Mouse (Mus musculus) midbrain, embryonic 16.5 days (tissue): Measurements from ENCODE around the gene Prdm1. TPM values are rescaled to one million over a fixed set of nuclear protein-coding genes. Genes with fewer than 3 reads are reported as not detected.

Source experiments
- ATAC-seq: fragments of 200-750 bp; cut with Nextera tagmentation; 2 replicates; pipeline ENCODE4 v1.8.0; 2017; ENCODE audit warnings: moderate TSS enrichment
- H3K27ac ChIP-seq: fragments of 300-500 bp; sonication (generic); 2 replicates; pipeline ENCODE4 v1.5.1; 2014; ENCODE audit warnings: mild to moderate bottlenecking, low read length, mixed read lengths
- H3K27me3 ChIP-seq: fragments of 300-500 bp; sonication (generic); 2 replicates; pipeline ENCODE4 v1.6.1; 2014; ENCODE audit warnings: low read depth, low read length, mixed read lengths; ENCODE audit not compliant: control insufficient read depth, insufficient read depth
- H3K36me3 ChIP-seq: fragments of 300-500 bp; sonication (generic); 2 replicates; pipeline ENCODE4 v1.6.1; 2014; ENCODE audit warnings: mild to moderate bottlenecking, low read length, moderate library complexity, mixed read lengths; ENCODE audit not compliant: control insufficient read depth, insufficient read depth
- H3K4me1 ChIP-seq: fragments of 300-500 bp; sonication (generic); 2 replicates; pipeline ENCODE4 v1.6.1; 2014; ENCODE audit warnings: mild to moderate bottlenecking, low read length, mixed read lengths; ENCODE audit not compliant: control insufficient read depth, insufficient read depth
- H3K4me2 ChIP-seq: fragments of 300-500 bp; sonication (generic); 2 replicates; pipeline ENCODE4 v1.6.1; 2014; ENCODE audit warnings: mild to moderate bottlenecking, low read length, mixed read lengths
- H3K4me3 ChIP-seq: fragments of 300-500 bp; sonication (generic); 2 replicates; pipeline ENCODE4 v1.5.1; 2014; ENCODE audit warnings: low read depth, mild to moderate bottlenecking, low read length, moderate library complexity, mixed read lengths
- H3K9ac ChIP-seq: fragments of 300-500 bp; sonication (generic); 2 replicates; pipeline ENCODE4 v1.6.1; 2014; ENCODE audit warnings: low read depth, low read length, mixed read lengths
- H3K9me3 ChIP-seq: fragments of 300-500 bp; sonication (generic); replicated peaks from 2 replicates; pipeline ENCODE4 v1.6.1; 2014; ENCODE audit warnings: mild to moderate bottlenecking, low read length, mixed read lengths; ENCODE audit not compliant: control insufficient read depth, poor library complexity, severe bottlenecking
- WGBS: fragments of 180-500 bp; shearing (Covaris S2); extraction: QIAGEN DNeasy Blood & Tissue Kit; methylation state at CpG from one replicate; pipeline ENCODE4 v1.1.7; 2014; 5-methylcytosine and 5-hydroxymethylcytosine counted together
- polyA plus RNA-seq: library from polyadenylated mRNA; unstranded; fragments of >200 nt; fragmentation: Nextera tagmentation; extraction: Ambion mirVana; gene quantifications from 2 replicates; pipeline ENCODE4 v1.2.1, GENCODE M21; 2015

Prdm1 gene
- polyA plus RNA-seq, 1 experiment from 2014 or later: 0.50 TPM

DNA sequence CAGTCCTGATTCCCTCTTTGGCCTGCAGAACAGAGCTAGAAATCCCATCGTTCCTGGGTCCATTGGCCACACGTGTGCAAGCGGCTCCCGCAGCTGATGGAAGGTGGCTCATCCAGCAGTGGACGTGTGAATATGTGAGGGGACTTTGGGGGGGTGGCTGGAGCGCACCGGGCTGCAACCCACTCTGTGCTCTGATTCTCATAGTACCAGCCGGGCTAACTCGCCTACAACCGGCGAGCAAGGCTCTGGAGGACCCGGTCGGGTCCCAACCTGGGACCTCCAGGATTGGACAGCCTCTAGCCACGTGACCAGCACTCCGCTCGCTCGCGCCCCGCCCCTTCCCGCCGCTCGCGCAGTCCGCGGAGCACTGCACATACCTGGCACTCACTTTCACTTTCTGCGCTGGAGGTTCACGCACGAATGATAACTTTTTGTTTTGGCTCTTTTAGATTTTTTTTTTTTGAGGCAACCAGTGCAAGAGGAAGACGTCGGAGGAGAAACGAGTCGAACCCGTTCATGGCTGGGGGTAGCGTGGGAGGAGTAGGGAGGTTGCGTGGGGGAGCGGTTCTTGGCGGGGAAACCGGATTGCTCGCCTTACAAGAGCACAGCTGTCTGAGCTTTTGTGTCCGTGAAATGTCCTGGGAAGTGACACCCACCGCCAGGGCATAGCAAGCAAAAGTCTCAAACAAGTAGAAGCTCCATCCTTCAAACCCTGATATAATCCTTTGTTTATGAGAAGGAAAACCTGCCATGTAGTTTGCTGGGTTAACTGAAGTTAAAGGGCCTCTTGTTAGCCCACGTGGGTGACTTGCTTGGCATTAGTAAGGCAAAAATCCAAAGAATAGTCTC lies 1.1 kb upstream of the Prdm1 start:
- WGBS: 0% methylated on average over 42 of the region's 42 CpGs
- no peaks in the 10 kb centered on the region for H3K9me3 ChIP-seq

DNA sequence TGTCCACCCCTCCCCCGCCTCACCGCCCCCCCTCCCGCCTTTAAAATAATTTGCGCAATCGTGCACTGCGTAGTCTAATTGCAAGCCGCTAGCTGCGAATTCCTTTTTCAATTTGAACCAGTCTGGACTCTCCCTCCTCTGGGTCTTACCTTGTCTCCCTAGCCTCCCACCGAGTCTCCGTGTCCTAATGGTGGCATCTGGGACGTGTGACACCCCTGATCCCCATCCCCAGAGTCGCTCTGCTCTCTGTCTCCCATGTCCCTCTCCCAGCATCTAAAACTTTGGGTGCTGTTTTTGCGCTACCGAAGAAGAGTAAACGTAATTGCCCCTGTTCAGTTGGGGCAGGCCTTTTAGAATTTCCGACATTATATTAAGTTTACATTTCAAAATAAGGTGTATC lies 650 bp downstream of the Prdm1 start:
- WGBS: 2% methylated on average over 16 of the region's 16 CpGs
- Histone ChIP-seq H3K27me3 (peaks cover 25% of the 10 kb centered on the region), H3K4me3 (no peak overlapping the region), H3K9me3 (no peaks in the 10 kb centered on the region), H3K9ac (no peak overlapping the region), H3K4me1 (peaks cover 18% of the 10 kb centered on the region), H3K36me3 (no peaks in the 10 kb centered on the region), H3K27ac (no peak overlapping the region), H3K4me2 (peak overlapping the region; percentile 46)
- ATAC-seq: no peak

More for the DNA sequence above, 1.1 kb upstream of the Prdm1 start:
- Histone ChIP-seq H3K4me3 (peak overlapping the region; percentile 50), H3K4me2 (peak overlapping the region; percentile 72), H3K9ac (no peak overlapping the region), H3K27ac (no peak overlapping the region), H3K36me3 (no peaks in the 10 kb centered on the region), H3K4me1 (peaks cover 18% of the 10 kb centered on the region), H3K27me3 (peaks cover 22% of the 10 kb centered on the region)
- ATAC-seq: peak; percentile 99

DNA sequence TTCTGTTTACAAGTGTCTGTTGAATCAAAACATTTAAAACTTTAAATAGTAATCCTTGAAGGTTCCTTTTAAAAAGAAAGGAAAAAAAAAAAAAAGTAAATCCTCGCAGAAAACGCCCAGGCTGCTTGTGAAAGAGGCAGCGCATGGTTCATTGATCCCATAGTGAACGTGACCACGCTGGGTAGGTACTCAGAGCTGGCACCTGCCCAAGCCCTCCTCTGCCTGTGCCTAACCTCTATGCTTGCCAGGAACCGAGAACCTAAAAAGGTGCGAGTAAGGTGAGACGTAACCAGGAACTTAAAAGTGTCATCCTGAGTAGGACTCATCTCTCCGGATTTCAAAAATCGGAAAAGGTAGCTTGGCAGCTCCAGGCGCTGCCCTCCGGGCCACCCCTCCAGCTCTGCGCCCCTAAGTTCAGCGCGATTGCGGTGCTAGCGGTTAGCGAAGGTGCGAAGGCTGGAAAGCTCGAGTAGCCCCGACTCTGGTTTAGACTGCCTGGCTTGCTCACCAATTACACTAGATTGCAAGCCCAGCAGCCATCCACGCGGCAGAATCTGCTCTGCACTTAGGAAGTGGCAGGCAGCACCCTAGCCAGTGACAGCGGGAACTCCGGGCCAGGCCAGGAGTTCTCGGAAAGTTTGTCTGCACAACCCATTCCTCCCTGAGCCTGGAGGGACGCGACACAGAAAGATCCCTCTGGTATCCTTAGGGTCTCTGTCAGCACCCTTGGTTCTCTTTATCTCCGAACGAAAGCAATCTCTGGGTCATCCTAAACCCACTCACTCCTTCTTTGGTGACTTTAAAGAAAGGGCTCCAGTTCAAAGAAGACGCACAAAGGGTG lies 1.3 kb downstream of the Prdm1 start:
- peak overlapping the region; percentile 13 for H3K4me3 ChIP-seq
- H3K4me2 ChIP-seq: peak overlapping the region; percentile 46
- no peak for ATAC-seq
- H3K9me3 ChIP-seq: no peaks in the 10 kb centered on the region
- H3K4me1 ChIP-seq: peaks cover 18% of the 10 kb centered on the region
- peaks cover 25% of the 10 kb centered on the region for H3K27me3 ChIP-seq
- no peak overlapping the region for H3K27ac ChIP-seq
- under 1% methylated on average over 31 of the region's 31 CpGs for whole genome bisulfite sequencing
- H3K36me3 ChIP-seq: no peaks in the 10 kb centered on the region
- no peak overlapping the region for H3K9ac ChIP-seq

GRCm38 (mm10) chr10:44520189-44520588 lies 8.1 kb downstream of the Prdm1 start:
- Histone ChIP-seq H3K4me3 (no peak overlapping the region), H3K36me3 (no peaks in the 10 kb centered on the region), H3K9ac (no peak overlapping the region), H3K27me3 (peaks cover 10% of the 10 kb centered on the region), H3K27ac (no peak overlapping the region), H3K4me1 (no peaks in the 10 kb centered on the region), H3K4me2 (no peak overlapping the region), H3K9me3 (no peaks in the 10 kb centered on the region)
- 34% methylated on average over 6 of the region's 6 CpGs for WGBS
- ATAC-seq: no peak

GRCm38 (mm10) chr10:44518631-44519030 lies 9.7 kb downstream of the Prdm1 start:
- no peaks in the 10 kb centered on the region for H3K36me3 ChIP-seq
- no peak overlapping the region for H3K4me2 ChIP-seq
- no peak overlapping the region for H3K4me3 ChIP-seq
- no peaks in the 10 kb centered on the region for H3K27me3 ChIP-seq
- 79% methylated on average over 7 of the region's 7 CpGs for WGBS
- no peak overlapping the region for H3K9ac ChIP-seq
- no peak overlapping the region for H3K27ac ChIP-seq
- no peaks in the 10 kb centered on the region for H3K9me3 ChIP-seq
- no peak for ATAC-seq
- no peaks in the 10 kb centered on the region for H3K4me1 ChIP-seq

- no peak overlapping the region for H3K27ac ChIP-seq
- WGBS: 79% methylated on average over 5 of the region's 5 CpGs
Measured at GRCm38 (mm10) chr10:44513108-44513507, 15.2 kb downstream of the Prdm1 start.

DNA sequence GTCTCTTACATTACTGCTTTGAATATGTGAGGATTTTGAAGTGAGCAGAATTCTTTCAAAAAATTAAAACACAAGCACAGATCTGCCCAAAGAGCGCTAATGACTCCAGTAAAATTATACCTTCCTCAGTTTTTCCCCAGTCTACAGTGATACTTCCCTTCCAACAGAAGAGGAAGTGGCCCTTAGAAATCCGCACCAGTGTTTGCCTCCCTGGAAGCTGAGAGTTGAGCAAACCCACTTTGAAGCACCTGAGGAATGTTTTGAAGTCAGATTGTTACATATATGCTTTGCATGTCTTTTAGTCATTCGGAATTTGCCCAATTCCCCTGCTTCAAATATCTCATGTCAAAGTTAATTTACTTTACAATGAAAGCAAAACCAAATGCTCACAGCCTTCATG lies 17.3 kb downstream of the Prdm1 start:
- Histone ChIP-seq H3K27ac (no peak overlapping the region), H3K4me2 (no peak overlapping the region), H3K36me3 (no peaks in the 10 kb centered on the region), H3K9me3 (no peaks in the 10 kb centered on the region), H3K27me3 (no peaks in the 10 kb centered on the region), H3K4me3 (no peak overlapping the region), H3K9ac (no peak overlapping the region), H3K4me1 (no peaks in the 10 kb centered on the region)
- WGBS: 93% methylated on average over 3 of the region's 3 CpGs
- ATAC-seq: no peak

More at GRCm38 (mm10) chr10:44513108-44513507, 15.2 kb downstream of the Prdm1 start:
- H3K4me2 ChIP-seq: no peak overlapping the region
- H3K9me3 ChIP-seq: no peaks in the 10 kb centered on the region
- H3K9ac ChIP-seq: no peak overlapping the region
- ATAC-seq: no peak
- no peaks in the 10 kb centered on the region for H3K27me3 ChIP-seq
- H3K4me3 ChIP-seq: no peak overlapping the region
- no peaks in the 10 kb centered on the region for H3K36me3 ChIP-seq
- H3K4me1 ChIP-seq: no peaks in the 10 kb centered on the region

DNA sequence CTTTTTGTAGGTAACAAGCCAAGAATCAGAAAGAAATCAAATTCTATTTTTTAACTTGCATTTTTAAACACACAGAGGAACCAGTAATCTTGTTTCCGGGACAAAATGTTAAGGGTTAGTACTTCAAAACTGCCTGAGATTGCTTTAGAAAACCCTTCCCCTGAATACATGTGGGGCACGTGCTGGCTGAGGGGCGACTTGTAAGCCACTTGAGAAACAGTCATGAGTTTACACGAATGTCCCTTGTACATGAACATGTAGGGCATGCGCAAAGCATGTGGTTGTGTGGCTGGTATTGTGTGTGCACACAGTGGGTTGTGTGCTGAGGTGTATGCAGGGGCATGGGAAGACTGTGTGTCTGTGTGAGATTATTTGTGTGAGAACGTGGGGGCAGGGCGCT lies 19.7 kb downstream of the Prdm1 start:
- H3K4me3 ChIP-seq: no peak overlapping the region
- no peaks in the 10 kb centered on the region for H3K27me3 ChIP-seq
- no peak overlapping the region for H3K4me2 ChIP-seq
- H3K27ac ChIP-seq: no peak overlapping the region
- ATAC-seq: no peak
- H3K9ac ChIP-seq: no peak overlapping the region
- WGBS: 94% methylated on average over 7 of the region's 7 CpGs
- no peaks in the 10 kb centered on the region for H3K4me1 ChIP-seq
- no peaks in the 10 kb centered on the region for H3K36me3 ChIP-seq
- H3K9me3 ChIP-seq: no peaks in the 10 kb centered on the region

- no peak overlapping the region for H3K4me3 ChIP-seq
- no peaks in the 10 kb centered on the region for H3K9me3 ChIP-seq
- H3K4me2 ChIP-seq: no peak overlapping the region
- H3K9ac ChIP-seq: no peak overlapping the region
- ATAC-seq: no peak
- H3K27ac ChIP-seq: no peak overlapping the region
- no peaks in the 10 kb centered on the region for H3K4me1 ChIP-seq
- WGBS: 51% methylated on average over 2 of the region's 2 CpGs
- no peaks in the 10 kb centered on the region for H3K27me3 ChIP-seq
- H3K36me3 ChIP-seq: no peaks in the 10 kb centered on the region
Measured at GRCm38 (mm10) chr10:44507984-44508383, 20.3 kb downstream of the Prdm1 start.
